ENCODE assay signal across 9 mouse cellular contexts in genomic region chr8:48844961-48845360, GRCm38 (mm10). TPM values are rescaled to one million over a fixed set of nuclear protein-coding genes. Genes with fewer than 3 reads are reported as not detected.
DNase-seq lines count a peak whose midpoint lies in the region; ATAC-seq and TF ChIP-seq lines count a peak whose summit lies in the region.
"Had no signal": no experiment of that assay in that cellular context is flagged by ENCODE, and none has a peak within 500 bp of the region (broad histone marks: within the 10 kb centered on the region; RNA-seq: fewer than 3 reads in every experiment).

No protein-coding gene starts in this region.

- ATAC-seq in heart, embryonic 12.5 days (ENCODE audit: insufficient number of reproducible peaks, low FRiP score) = no peak
- no peak for ATAC-seq in forebrain, embryonic 14.5 days
- no peak for ATAC-seq in midbrain, postnatal 0 days (ENCODE audit: low FRiP score)

- peaks cover 25% of the 10 kb centered on the region for H3K4me1 ChIP-seq in heart, embryonic 12.5 days (replicated peaks)
- peaks cover 12% of the 10 kb centered on the region for H3K4me1 ChIP-seq in forebrain, embryonic 14.5 days (ENCODE audit: control insufficient read depth, insufficient read depth, low read length)
- H3K4me1 ChIP-seq in midbrain, postnatal 0 days (ENCODE audit: insufficient read depth, low read length) = peaks cover 9% of the 10 kb centered on the region; the same call in 1 of the 2 replicates

- H3K9ac ChIP-seq in heart, embryonic 12.5 days = peak overlapping the region; percentile 48; the same call in 1 of the 2 replicates
- H3K9ac ChIP-seq in forebrain, embryonic 14.5 days (ENCODE audit: low read length) = no peak overlapping the region
- H3K9ac ChIP-seq in midbrain, postnatal 0 days (replicated peaks; ENCODE audit: low read length, poor library complexity, severe bottlenecking) = no peak overlapping the region

- H3K4me3 ChIP-seq in heart, embryonic 12.5 days = peak overlapping the region; percentile 79
- peak overlapping the region; percentile 74 for H3K4me3 ChIP-seq in forebrain, embryonic 14.5 days (ENCODE audit: low read depth, low read length)
- H3K4me3 ChIP-seq in midbrain, postnatal 0 days (ENCODE audit: low read depth, low read length) = peak overlapping the region; percentile 89; the same call in 1 of the 2 replicates

- intact Hi-C loops in heart, postnatal 36 days (cut with DNase I) = loop anchor here (10.0 kb wide), 2 partner anchors 150 to 290 kb away; no protein-coding TSS in a partner anchor

- WGBS in heart, embryonic 12.5 days = 6% methylated on average over 12 of the region's 12 CpGs
- WGBS in forebrain, embryonic 14.5 days = 6% methylated on average over 12 of the region's 12 CpGs
- WGBS in midbrain, postnatal 0 days = 12% methylated on average over 12 of the region's 12 CpGs

- peaks cover 46% of the 10 kb centered on the region for H3K27me3 ChIP-seq in heart, embryonic 12.5 days (replicated peaks)
- H3K27me3 ChIP-seq in forebrain, embryonic 14.5 days (replicated peaks; ENCODE audit: control insufficient read depth, insufficient read depth, low read length) = peaks cover 25% of the 10 kb centered on the region
- H3K27me3 ChIP-seq in midbrain, postnatal 0 days (ENCODE audit: insufficient read depth, low read length) = 0 out of 2 replicates have a peak, but pooled peaks cover 6% of the 10 kb centered on the region

- H3K27ac ChIP-seq in heart, embryonic 12.5 days (ENCODE audit: poor library complexity, severe bottlenecking) = no peak overlapping the region
- no peak overlapping the region for H3K27ac ChIP-seq in forebrain, embryonic 14.5 days (ENCODE audit: low read depth, low read length)
- no peak overlapping the region for H3K27ac ChIP-seq in midbrain, postnatal 0 days (ENCODE audit: low read depth, low read length)

- no peaks in the 10 kb centered on the region for H3K36me3 ChIP-seq in heart, embryonic 12.5 days
- H3K36me3 ChIP-seq in forebrain, embryonic 14.5 days (ENCODE audit: control insufficient read depth, insufficient read depth, low read length) = no peaks in the 10 kb centered on the region
- no peaks in the 10 kb centered on the region for H3K36me3 ChIP-seq in midbrain, postnatal 0 days (ENCODE audit: insufficient read depth, low read length)

- H3K9me3 ChIP-seq in heart, embryonic 12.5 days (replicated peaks) = no peaks in the 10 kb centered on the region
- H3K9me3 ChIP-seq in forebrain, embryonic 14.5 days (replicated peaks; ENCODE audit: control insufficient read depth, low read length) = no peaks in the 10 kb centered on the region
- H3K9me3 ChIP-seq in midbrain, postnatal 0 days (ENCODE audit: low read length) = no peaks in the 10 kb centered on the region

- TF ChIP-seq CTCF in midbrain, postnatal 0 days (IDR thresholded peaks at IDR 0.05) = no peak

- H3K4me2 ChIP-seq in heart, embryonic 12.5 days = peak overlapping the region; percentile 96
- peak overlapping the region; percentile 97 for H3K4me2 ChIP-seq in forebrain, embryonic 14.5 days (ENCODE audit: low read length)
- H3K4me2 ChIP-seq in midbrain, postnatal 0 days (ENCODE audit: low read depth, low read length, poor library complexity, severe bottlenecking) = peak overlapping the region; percentile 96

- DNase-seq in heart, postnatal 36 days = no peak
- no peak for DNase-seq in forebrain, embryonic 14.5 days (ENCODE audit: low spot score)
- DNase-seq in kidney, postnatal 10 days = peak; percentile 10
- DNase-seq in midbrain, postnatal 0 days (ENCODE audit: low spot score) = no peak
- no peak for DNase-seq in adrenal gland, postnatal 36 days
- no peak for DNase-seq in adrenal gland, postnatal 14 days
- DNase-seq in c-Kit-positive CD71-positive TER-119-positive erythroid progenitor cells, embryonic 14.5 days (ENCODE audit: low spot score) = no peak
- DNase-seq: thymus, postnatal 36 days had no signal

RNA-seq across cellular contexts. Expression of gene Tenm3, which starts 1.2 kb away (rescaled TPM):
- 15.2 and 16.3 TPM in 2 replicates for polyA plus RNA-seq in heart, embryonic 12.5 days (2016; fragmentation: Nextera tagmentation; extraction: Ambion mirVana)
- total RNA-seq in heart, postnatal 36 days (2021) = 1 to 10 TPM; 2.6 to 3.7 TPM
- polyA plus RNA-seq in forebrain, embryonic 14.5 days (2014; fragmentation: Nextera tagmentation; extraction: Ambion mirVana) = 12.5 and 23.2 TPM in 2 replicates
- 160 and 184 TPM in 2 replicates for total RNA-seq in midbrain, postnatal 0 days (2014; rRNA removed)
- polyA plus RNA-seq in midbrain, postnatal 0 days (2015; fragmentation: Nextera tagmentation; extraction: Ambion mirVana) = 22.9 and 25.0 TPM in 2 replicates
- 10 to 100 TPM in 1 of 2 experiments, 1 to 10 TPM in 1; 5.4 to 36.3 TPM for total RNA-seq in adrenal gland, postnatal 36 days (2021)
- 19.7 and 20.2 TPM in 2 replicates for total RNA-seq in adrenal gland, postnatal 14 days (2021)
